Mouse (Mus musculus): ENCODE data around the gene Rsc1a1. TPM values are rescaled to one million over a fixed set of nuclear protein-coding genes. Genes with fewer than 3 reads are reported as not detected.

Rsc1a1 gene
- polyA plus RNA-seq, 1 experiment from 2014 or later = not detected

GRCm38 (mm10) chr4:141669898-141670712 lies 15.3 kb downstream of the Rsc1a1 start:
- Histone ChIP-seq H3K27ac (no peak overlapping the region), H3K36me3 (no peaks in the 10 kb centered on the region), H3K9me3 (no peaks in the 10 kb centered on the region), H3K9ac (replicated peaks) (no peak overlapping the region), H3K27me3 (no peaks in the 10 kb centered on the region), H3K4me3 (replicated peaks) (no peak overlapping the region), H3K4me1 (replicated peaks) (no peaks in the 10 kb centered on the region), H3K4me2 (no peak overlapping the region)
- 78% methylated on average over 18 of the region's 18 CpGs for WGBS
- ATAC-seq (ENCODE audit: insufficient number of reproducible peaks, insufficient read depth, low FRiP score, low TSS enrichment, low read depth) = no peak

GRCm38 (mm10) chr4:141664799-141665198 lies 20.6 kb downstream of the Rsc1a1 start, which contains the start of gene Plekhm2:
Plekhm2 (minus strand) TSS chr4:141664899.
- ATAC-seq (ENCODE audit: insufficient number of reproducible peaks, insufficient read depth, low FRiP score, low TSS enrichment, low read depth) = no peak
- Histone ChIP-seq H3K4me1 (replicated peaks) (peaks cover 16% of the 10 kb centered on the region), H3K36me3 (peaks cover 22% of the 10 kb centered on the region), H3K4me2 (peak within 1 kb of the TSS; percentile 94), H3K27ac (peak within 1 kb of the TSS; percentile 58; the same call in 1 of the 2 replicates), H3K9ac (replicated peaks) (peak within 1 kb of the TSS; percentile 91), H3K9me3 (no peaks in the 10 kb centered on the region), H3K4me3 (replicated peaks) (peak within 1 kb of the TSS; percentile 83), H3K27me3 (no peaks in the 10 kb centered on the region)
- 72% methylated on average over 8 of the region's 8 CpGs for WGBS

- peaks cover 29% of the 10 kb centered on the region for H3K36me3 ChIP-seq
- peaks cover 16% of the 10 kb centered on the region for H3K4me1 ChIP-seq (replicated peaks)
- peak overlapping the region; percentile 94 for H3K4me2 ChIP-seq
- no peaks in the 10 kb centered on the region for H3K9me3 ChIP-seq
- H3K9ac ChIP-seq (replicated peaks) = peak overlapping the region; percentile 91
- ATAC-seq (ENCODE audit: insufficient number of reproducible peaks, insufficient read depth, low FRiP score, low TSS enrichment, low read depth) = peak; percentile 67; the same call in 1 of the 2 replicates
- H3K27ac ChIP-seq = peak overlapping the region; percentile 58; the same call in 1 of the 2 replicates
- H3K27me3 ChIP-seq = no peaks in the 10 kb centered on the region
- H3K4me3 ChIP-seq (replicated peaks) = peak overlapping the region; percentile 83
- under 1% methylated on average over 58 of the region's 60 CpGs for WGBS
Measured at GRCm38 (mm10) chr4:141664011-141664745, 21.2 kb downstream of the Rsc1a1 start.

GRCm38 (mm10) chr4:141663122-141663931 lies 22.1 kb downstream of the Rsc1a1 start:
- Histone ChIP-seq H3K4me1 (replicated peaks) (peaks cover 16% of the 10 kb centered on the region), H3K27ac (no peak overlapping the region), H3K4me3 (replicated peaks) (peak overlapping the region; percentile 83), H3K9me3 (no peaks in the 10 kb centered on the region), H3K36me3 (peaks cover 36% of the 10 kb centered on the region), H3K27me3 (no peaks in the 10 kb centered on the region), H3K4me2 (peak overlapping the region; percentile 94), H3K9ac (replicated peaks) (peak overlapping the region; percentile 91)
- ATAC-seq (ENCODE audit: insufficient number of reproducible peaks, insufficient read depth, low FRiP score, low TSS enrichment, low read depth) = no peak
- WGBS = 5% methylated on average over 46 of the region's 47 CpGs

GRCm38 (mm10) chr4:141660884-141661283 lies 24.5 kb downstream of the Rsc1a1 start:
- Histone ChIP-seq H3K4me3 (replicated peaks) (no peak overlapping the region), H3K4me2 (no peak overlapping the region), H3K4me1 (replicated peaks) (peaks cover 16% of the 10 kb centered on the region), H3K36me3 (peaks cover 52% of the 10 kb centered on the region), H3K9me3 (no peaks in the 10 kb centered on the region), H3K9ac (replicated peaks) (no peak overlapping the region), H3K27ac (no peak overlapping the region), H3K27me3 (no peaks in the 10 kb centered on the region)
- WGBS = 93% methylated on average over 11 of the region's 11 CpGs
- no peak for ATAC-seq (ENCODE audit: insufficient number of reproducible peaks, insufficient read depth, low FRiP score, low TSS enrichment, low read depth)

- 44% methylated on average over 4 of the region's 4 CpGs for WGBS
- H3K36me3 ChIP-seq = peaks cover 55% of the 10 kb centered on the region
Measured at GRCm38 (mm10) chr4:141659739-141660138, 25.7 kb downstream of the Rsc1a1 start.

GRCm38 (mm10) chr4:141658846-141659484 lies 26.4 kb downstream of the Rsc1a1 start:
- Histone ChIP-seq H3K4me1 (replicated peaks) (peaks cover 10% of the 10 kb centered on the region), H3K27ac (no peak overlapping the region), H3K27me3 (no peaks in the 10 kb centered on the region), H3K36me3 (peaks cover 61% of the 10 kb centered on the region), H3K9ac (replicated peaks) (no peak overlapping the region), H3K4me2 (no peak overlapping the region), H3K9me3 (no peaks in the 10 kb centered on the region), H3K4me3 (replicated peaks) (no peak overlapping the region)
- no peak for ATAC-seq (ENCODE audit: insufficient number of reproducible peaks, insufficient read depth, low FRiP score, low TSS enrichment, low read depth)
- WGBS = 83% methylated on average over 6 of the region's 6 CpGs

More at GRCm38 (mm10) chr4:141659739-141660138, 25.7 kb downstream of the Rsc1a1 start:
- no peak overlapping the region for H3K27ac ChIP-seq
- no peak overlapping the region for H3K4me2 ChIP-seq
- H3K9me3 ChIP-seq = no peaks in the 10 kb centered on the region
- H3K9ac ChIP-seq (replicated peaks) = no peak overlapping the region
- no peak for ATAC-seq (ENCODE audit: insufficient number of reproducible peaks, insufficient read depth, low FRiP score, low TSS enrichment, low read depth)
- no peaks in the 10 kb centered on the region for H3K27me3 ChIP-seq
- H3K4me3 ChIP-seq (replicated peaks) = no peak overlapping the region
- peaks cover 14% of the 10 kb centered on the region for H3K4me1 ChIP-seq (replicated peaks)

- no peak overlapping the region for H3K4me3 ChIP-seq (replicated peaks)
- H3K36me3 ChIP-seq = peaks cover 76% of the 10 kb centered on the region
- H3K4me1 ChIP-seq (replicated peaks) = no peaks in the 10 kb centered on the region
- no peak overlapping the region for H3K27ac ChIP-seq
- no peaks in the 10 kb centered on the region for H3K27me3 ChIP-seq
- ATAC-seq (ENCODE audit: insufficient number of reproducible peaks, insufficient read depth, low FRiP score, low TSS enrichment, low read depth) = no peak
- 93% methylated on average over 8 of the region's 8 CpGs for WGBS
- H3K4me2 ChIP-seq = no peak overlapping the region
- no peaks in the 10 kb centered on the region for H3K9me3 ChIP-seq
- H3K9ac ChIP-seq (replicated peaks) = no peak overlapping the region
Measured at GRCm38 (mm10) chr4:141656932-141657331, 28.5 kb downstream of the Rsc1a1 start.

- WGBS = 79% methylated on average over 12 of the region's 12 CpGs
- no peak overlapping the region for H3K27ac ChIP-seq
- H3K4me1 ChIP-seq (replicated peaks) = no peaks in the 10 kb centered on the region
- no peak overlapping the region for H3K4me2 ChIP-seq
- H3K4me3 ChIP-seq (replicated peaks) = no peak overlapping the region
- H3K9me3 ChIP-seq = no peaks in the 10 kb centered on the region
- ATAC-seq (ENCODE audit: insufficient number of reproducible peaks, insufficient read depth, low FRiP score, low TSS enrichment, low read depth) = no peak
- no peaks in the 10 kb centered on the region for H3K27me3 ChIP-seq
- H3K9ac ChIP-seq (replicated peaks) = no peak overlapping the region
- peaks cover 75% of the 10 kb centered on the region for H3K36me3 ChIP-seq
Measured at GRCm38 (mm10) chr4:141655908-141656608, 29.3 kb downstream of the Rsc1a1 start.

GRCm38 (mm10) chr4:141654509-141654908 lies 30.9 kb downstream of the Rsc1a1 start:
- Histone ChIP-seq H3K27me3 (no peaks in the 10 kb centered on the region), H3K4me2 (no peak overlapping the region), H3K36me3 (peaks cover 64% of the 10 kb centered on the region), H3K4me3 (replicated peaks) (no peak overlapping the region), H3K4me1 (replicated peaks) (peaks cover 5% of the 10 kb centered on the region), H3K9ac (replicated peaks) (no peak overlapping the region), H3K9me3 (no peaks in the 10 kb centered on the region), H3K27ac (no peak overlapping the region)
- no peak for ATAC-seq (ENCODE audit: insufficient number of reproducible peaks, insufficient read depth, low FRiP score, low TSS enrichment, low read depth)
- WGBS = 93% methylated on average over 6 of the region's 6 CpGs

Data from limb, embryonic 12.5 days (tissue).